Mouse (Mus musculus): ENCODE measurements at regions not wholly inside any gene's neighbourhood (a gene's known extent, or its start where the extent isn't known, plus 50 kb on each side); places are given as distances from the start of the nearest gene placed in this dataset.

DNA sequence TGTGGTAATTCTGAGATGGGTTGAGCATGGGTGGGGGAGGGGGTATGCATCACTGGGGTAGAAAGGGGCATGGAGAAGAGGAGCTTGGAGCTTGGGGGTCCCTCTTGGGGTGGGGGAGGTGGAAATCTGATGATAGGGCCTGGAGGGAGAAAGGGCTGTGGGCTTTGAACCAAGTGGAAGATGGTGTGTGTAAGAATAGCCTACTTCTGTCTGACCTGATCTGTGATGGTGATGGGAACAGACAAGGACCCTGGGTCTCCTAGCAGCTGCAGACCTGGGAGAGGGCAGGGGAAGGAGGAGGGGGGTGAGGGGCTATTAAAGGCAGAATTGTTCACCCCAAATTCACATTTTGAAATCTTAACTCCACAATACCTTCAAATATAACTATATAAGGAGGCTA is 78.4 kb upstream of the Nrxn3 start:
- no peaks in the 10 kb centered on the region for H3K4me1 ChIP-seq (ENCODE audit: control insufficient read depth, insufficient read depth, low read length)
- no peak overlapping the region for H3K4me2 ChIP-seq (ENCODE audit: low read depth, severe bottlenecking)
- H3K27me3 ChIP-seq (ENCODE audit: control insufficient read depth, insufficient read depth, low read length) = no peaks in the 10 kb centered on the region
- DNase-seq (ENCODE audit: low spot score) (no peak), ATAC-seq (ENCODE audit: insufficient number of reproducible peaks, low FRiP score, low TSS enrichment, low read depth) (no peak)
- no peak overlapping the region for H3K9ac ChIP-seq (ENCODE audit: low read length)
- H3K9me3 ChIP-seq (ENCODE audit: control insufficient read depth, low read length) = no peaks in the 10 kb centered on the region
- no peaks in the 10 kb centered on the region for H3K36me3 ChIP-seq (ENCODE audit: control insufficient read depth, insufficient read depth, low read length)
- H3K27ac ChIP-seq (replicated peaks; ENCODE audit: low read depth, low read length) = no peak overlapping the region
- no peak overlapping the region for H3K4me3 ChIP-seq (ENCODE audit: low read depth, low read length)

DNA sequence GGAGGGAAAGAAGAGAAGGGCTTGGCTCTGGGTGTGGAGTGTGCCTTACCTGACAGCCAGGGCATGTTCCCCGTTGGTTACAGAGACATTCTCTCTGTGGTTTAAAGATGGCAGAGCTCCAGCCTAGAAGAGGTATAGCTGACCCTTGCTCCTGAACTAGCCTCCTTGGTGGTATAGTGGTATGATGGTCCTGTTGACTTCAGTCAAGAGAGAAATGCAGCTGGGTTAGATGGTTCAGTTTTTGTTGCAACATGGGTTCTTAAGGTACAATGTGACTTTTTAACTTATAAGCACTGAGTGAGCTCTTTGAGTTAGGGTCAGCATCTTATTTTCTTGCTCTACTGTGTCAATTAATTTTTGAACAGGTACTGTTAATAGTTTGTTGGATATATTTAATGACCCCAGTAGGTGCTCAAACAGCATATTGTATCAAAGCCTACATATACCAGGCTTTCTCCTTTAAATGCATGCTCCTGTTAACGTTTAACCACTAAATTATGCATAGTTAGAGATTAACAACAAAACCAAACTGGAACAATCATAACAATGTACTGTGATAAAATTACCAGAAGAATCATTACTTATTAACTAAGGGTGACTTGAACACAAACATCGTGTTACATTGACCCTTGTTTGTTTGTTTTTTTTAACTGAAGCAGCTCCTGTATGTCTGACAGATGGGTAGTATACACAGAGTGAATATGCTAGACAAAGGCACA is 70.5 kb upstream of the Nrxn3 start:
- Histone ChIP-seq H3K27ac (replicated peaks; ENCODE audit: low read depth, low read length) (no peak overlapping the region), H3K9ac (ENCODE audit: low read length) (no peak overlapping the region), H3K4me1 (ENCODE audit: control insufficient read depth, insufficient read depth, low read length) (no peaks in the 10 kb centered on the region), H3K4me3 (ENCODE audit: low read depth, low read length) (no peak overlapping the region), H3K9me3 (ENCODE audit: control insufficient read depth, low read length) (no peaks in the 10 kb centered on the region), H3K27me3 (ENCODE audit: control insufficient read depth, insufficient read depth, low read length) (no peaks in the 10 kb centered on the region), H3K36me3 (ENCODE audit: control insufficient read depth, insufficient read depth, low read length) (no peaks in the 10 kb centered on the region), H3K4me2 (ENCODE audit: low read depth, severe bottlenecking) (no peak overlapping the region)
- ATAC-seq (ENCODE audit: insufficient number of reproducible peaks, low FRiP score, low TSS enrichment, low read depth) (no peak), DNase-seq (ENCODE audit: low spot score) (no peak)
- WGBS = 83% methylated on average over 3 of the region's 3 CpGs

All from limb, embryonic 11.5 days (tissue).